Mouse (Mus musculus): ENCODE measurements around the gene Pdlim7. TPM values are rescaled to one million over a fixed set of nuclear protein-coding genes. Genes with fewer than 3 reads are reported as not detected.

The Pdlim7 gene
- total RNA-seq, 1 experiment from 2014 or later: 12.2 TPM

Other genes with a start within 250 kb of the Pdlim7 start
- gene Prelid1, start 193.2 kb downstream of the Pdlim7 start, total RNA-seq (2017): 83.2 and 93.3 TPM in 2 replicates
- gene Rab24, start 191.7 kb downstream of the Pdlim7 start, total RNA-seq (2017): 22.3 and 31.5 TPM in 2 replicates
- gene Mxd3, start 183.9 kb downstream of the Pdlim7 start, total RNA-seq (2017): 6.2 and 9.0 TPM in 2 replicates
- gene Lman2, start 150.9 kb downstream of the Pdlim7 start, total RNA-seq (2017): 83.6 and 85.1 TPM in 2 replicates
- gene Rgs14, start 143.9 kb downstream of the Pdlim7 start, total RNA-seq (2017): 4.2 and 8.7 TPM in 2 replicates
- gene Slc34a1, start 115.5 kb downstream of the Pdlim7 start, total RNA-seq (2017): not detected in 2 replicates
- not detected in 2 replicates for gene Pfn3, start 98.4 kb downstream of the Pdlim7 start, total RNA-seq (2017)
- gene F12, start 86.9 kb downstream of the Pdlim7 start, total RNA-seq (2017): not detected in 2 replicates
- 68.9 and 84.5 TPM in 2 replicates for gene Grk6, start 68.6 kb downstream of the Pdlim7 start, total RNA-seq (2017)
- 0.27 TPM in 1 of 2 replicates, not detected in the other for gene Prr7, start 49.4 kb downstream of the Pdlim7 start, total RNA-seq (2017)
- gene Dbn1, start 25.6 kb downstream of the Pdlim7 start, total RNA-seq (2017): 1.1 and 5.3 TPM in 2 replicates
- gene Dok3, start 15.6 kb upstream of the Pdlim7 start, total RNA-seq (2017): 8.3 and 9.6 TPM in 2 replicates
- gene Ddx41, start 23.0 kb upstream of the Pdlim7 start, total RNA-seq (2017): 59.8 and 62.8 TPM in 2 replicates
- 18.4 and 28.0 TPM in 2 replicates for gene Fam193b, start 57.4 kb upstream of the Pdlim7 start, total RNA-seq (2017)
- gene Tmed9, start 60.1 kb upstream of the Pdlim7 start, total RNA-seq (2017): 149 and 150 TPM in 2 replicates
- gene B4galt7, start 86.2 kb upstream of the Pdlim7 start, total RNA-seq (2017): 13.3 and 14.2 TPM in 2 replicates
- 62.9 and 63.5 TPM in 2 replicates for gene Caml, start 109.3 kb upstream of the Pdlim7 start, total RNA-seq (2017)
- gene Ddx46, start 121.4 kb upstream of the Pdlim7 start, total RNA-seq (2017): 120 and 155 TPM in 2 replicates
- gene B230219D22Rik, start 179.4 kb upstream of the Pdlim7 start, total RNA-seq (2017): 46.0 and 50.2 TPM in 2 replicates
- 29.9 and 31.4 TPM in 2 replicates for gene Txndc15, start 201.0 kb upstream of the Pdlim7 start, total RNA-seq (2017)
- gene Pcbd2, start 213.7 kb upstream of the Pdlim7 start, total RNA-seq (2017): 11.1 and 21.6 TPM in 2 replicates